ENCODE assay signal across 10 mouse cellular contexts in the genomic region with DNA sequence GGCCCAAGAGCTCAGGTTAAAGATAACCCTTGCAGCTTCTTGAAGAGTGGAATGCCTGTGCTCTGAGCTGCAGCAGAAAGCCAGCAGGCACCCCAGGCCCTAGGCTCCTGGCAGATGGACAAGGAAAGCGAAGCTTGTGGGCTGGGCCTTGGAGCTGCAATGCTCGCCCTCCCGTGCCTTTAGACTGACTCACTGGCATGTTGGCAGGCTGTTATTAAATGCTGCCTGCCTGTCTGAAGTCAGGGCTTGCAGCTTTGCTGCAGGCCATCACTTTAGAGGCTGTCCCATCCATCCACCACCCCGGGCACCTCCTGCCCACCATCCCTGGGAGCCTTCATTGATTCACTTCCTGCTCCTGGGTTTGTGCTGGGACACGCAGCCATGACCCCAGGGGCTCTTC. TPM values are rescaled to one million over a fixed set of nuclear protein-coding genes. Genes with fewer than 3 reads are reported as not detected.
DNase-seq lines count a peak whose midpoint lies in the region; ATAC-seq and TF ChIP-seq lines count a peak whose summit lies in the region.
"Had no signal": no experiment of that assay in that cellular context is flagged by ENCODE, and none has a peak within 500 bp of the region (broad histone marks: within the 10 kb centered on the region; RNA-seq: fewer than 3 reads in every experiment).

No protein-coding gene starts in this region.

- no peak for ATAC-seq in megakaryocyte-erythroid progenitor cell, adult 5-6 weeks (replicated peaks; ENCODE audit: low FRiP score, low TSS enrichment, poor library complexity, severe bottlenecking)
- ATAC-seq in hindbrain, embryonic 12.5 days (ENCODE audit: low FRiP score) = no peak

- TF ChIP-seq CTCF in gastrocnemius, adult 2 months (IDR thresholded peaks at IDR 0.05) = no peak
- no peak for TF ChIP-seq CTCF in olfactory bulb, adult 2 months (IDR thresholded peaks at IDR 0.05; ENCODE audit: insufficient read depth, low read depth, low read length)

- H3K9ac ChIP-seq in hindbrain, embryonic 12.5 days = no peak overlapping the region
- H3K9ac ChIP-seq: neural tube, embryonic 13.5 days had no signal

- H3K9me3 ChIP-seq in hindbrain, embryonic 12.5 days (replicated peaks) = 0 out of 2 replicates have a peak, but pooled peaks cover 7% of the 10 kb centered on the region

- H3K27ac ChIP-seq in gastrocnemius, adult 2 months = peak overlapping the region; percentile 13; the same call in 1 of the 2 replicates
- 0 out of 2 replicates have a peak overlapping the region, but pooled peaks have one; percentile 8 for H3K27ac ChIP-seq in olfactory bulb, adult 2 months (ENCODE audit: insufficient read depth, low read depth, low read length)
- no peak overlapping the region for H3K27ac ChIP-seq in hindbrain, embryonic 12.5 days
- H3K27ac ChIP-seq: neural tube, embryonic 13.5 days had no signal

- no peak overlapping the region for H3K4me3 ChIP-seq in gastrocnemius, adult 2 months
- no peak overlapping the region for H3K4me3 ChIP-seq in olfactory bulb, adult 2 months (ENCODE audit: insufficient read depth, low read depth, low read length)
- H3K4me3 ChIP-seq in hindbrain, embryonic 12.5 days = no peak overlapping the region
- H3K4me3 ChIP-seq: neural tube, embryonic 13.5 days had no signal

- no peak for TF ChIP-seq POLR2A in olfactory bulb, adult 2 months (IDR thresholded peaks at IDR 0.05; ENCODE audit: insufficient read depth, low read depth, low read length)

- intact Hi-C loops in gastrocnemius, adult 2 months (cut with DNase I) = no loop called here

- peak; percentile 39 for DNase-seq in testis, postnatal 14 days (ENCODE audit: low spot score)
- DNase-seq in testis, postnatal 10 days (ENCODE audit: low spot score) = no peak
- DNase-seq in gastrocnemius, adult 2 months = peak; percentile 46
- DNase-seq in kidney, adult 18-20 months = peak; percentile 42
- DNase-seq in spleen, postnatal 10 days (ENCODE audit: low spot score in 2 of 2) = no peak

- WGBS in olfactory bulb, adult 2 months = 27% methylated on average over 5 of the region's 5 CpGs
- 75% methylated on average over 5 of the region's 5 CpGs for WGBS in hindbrain, embryonic 12.5 days

- no peaks in the 10 kb centered on the region for H3K27me3 ChIP-seq in hindbrain, embryonic 12.5 days
- H3K27me3 ChIP-seq: neural tube, embryonic 13.5 days had no signal

- no peaks in the 10 kb centered on the region for H3K36me3 ChIP-seq in hindbrain, embryonic 12.5 days
- H3K36me3 ChIP-seq: G1E; neural tube, embryonic 13.5 days had no signal

- peaks cover 10% of the 10 kb centered on the region for H3K4me1 ChIP-seq in olfactory bulb, adult 2 months (ENCODE audit: control insufficient read depth, insufficient read depth, low read length)
- no peaks in the 10 kb centered on the region for H3K4me1 ChIP-seq in hindbrain, embryonic 12.5 days

- H3K4me2 ChIP-seq in hindbrain, embryonic 12.5 days (replicated peaks) = no peak overlapping the region
- H3K4me2 ChIP-seq: neural tube, embryonic 13.5 days had no signal

RNA-seq across cellular contexts. Expression of gene Slc7a1, which starts 44.0 kb away (rescaled TPM):
- 1 to 10 TPM; 2.4 to 3.0 TPM for total RNA-seq in gastrocnemius, adult 2 months (2021)
- polyA plus RNA-seq in olfactory bulb, adult 2 months (2012; ENCODE audit: insufficient read depth, insufficient read length, low replicate concordance, missing spikeins) = not detected in 2 replicates
- 29.6 and 46.1 TPM in 2 replicates for total RNA-seq in megakaryocyte-erythroid progenitor cell, adult 5-6 weeks (2014; fragmentation: Nextera tagmentation)
- 17.8 and 22.7 TPM in 2 replicates for total RNA-seq in megakaryocyte-erythroid progenitor cell, adult 5-6 weeks (2017)
- polyA plus RNA-seq in hindbrain, embryonic 12.5 days (2016; fragmentation: Nextera tagmentation; extraction: Ambion mirVana) = 15.4 and 17.1 TPM in 2 replicates

Comparison
In these comparisons a context has a peak if more than half of its experiments do, and no peak if none do; other contexts are left out.
1. DNase-seq: peak in testis, postnatal 14 days (single experiment), gastrocnemius, adult 2 months (single experiment) and kidney, adult 18-20 months (single experiment); none in testis, postnatal 10 days (single experiment) and spleen, postnatal 10 days (0 of 2).
2. RNA of gene Slc7a1, which starts 44.0 kb away (total RNA-seq): 17.8 to 46.1 TPM in megakaryocyte-erythroid progenitor cell, adult 5-6 weeks; 2.4 to 3.0 TPM in gastrocnemius, adult 2 months; every median in the first group is over 4 times any median in the second.